Mouse (Mus musculus): ENCODE data around the gene Large2. TPM values are rescaled to one million over a fixed set of nuclear protein-coding genes. Genes with fewer than 3 reads are reported as not detected.
A peak's percentile ranks its signal among the peaks of the same experiment; 100 is the strongest.

The Large2 gene
- 1.5 and 2.5 TPM in 2 replicates for polyA plus RNA-seq (2015; fragmentation: Nextera tagmentation; extraction: Ambion mirVana)

DNA sequence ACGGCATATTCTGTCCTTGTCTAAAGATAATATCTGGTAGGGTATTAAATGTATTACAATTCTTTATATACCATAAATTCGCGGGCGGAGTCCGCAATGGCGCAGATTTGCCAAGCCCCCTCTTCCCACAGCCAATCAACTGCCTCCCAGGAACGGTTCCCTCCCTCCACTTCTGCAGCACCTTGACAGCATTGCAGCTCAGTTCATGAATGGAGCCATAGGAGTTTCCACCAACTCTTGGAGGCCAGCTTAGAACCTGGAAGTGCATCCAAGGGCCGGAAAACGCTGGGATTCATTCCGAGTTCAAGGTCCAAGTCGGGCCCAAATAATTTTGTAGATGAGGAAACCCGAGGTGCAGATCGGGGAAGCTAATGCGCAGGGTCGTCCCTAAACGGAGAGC lies at the start of gene Large2, which contains the start of gene Pex16:
Gene Large2 (minus strand): TSS at position 356 of the 400 bp plus-strand sequence.
Gene Pex16 (plus strand): TSS at position 163 of the 400 bp plus-strand sequence.
- Histone ChIP-seq H3K27me3 (peaks cover 24% of the 10 kb centered on the region), H3K9ac (replicated peaks) (peak within 1 kb of the TSS; percentile 81), H3K4me2 (replicated peaks) (peak within 1 kb of the TSS; percentile 97), H3K36me3 (peaks cover 24% of the 10 kb centered on the region), H3K4me1 (replicated peaks) (peaks cover 61% of the 10 kb centered on the region), H3K27ac (peak within 1 kb of the TSS; percentile 86), H3K9me3 (no peaks in the 10 kb centered on the region), H3K4me3 (replicated peaks) (peak within 1 kb of the TSS; percentile 83)
- 6% methylated on average over 16 of the region's 16 CpGs for WGBS
- no peak for ATAC-seq

DNA sequence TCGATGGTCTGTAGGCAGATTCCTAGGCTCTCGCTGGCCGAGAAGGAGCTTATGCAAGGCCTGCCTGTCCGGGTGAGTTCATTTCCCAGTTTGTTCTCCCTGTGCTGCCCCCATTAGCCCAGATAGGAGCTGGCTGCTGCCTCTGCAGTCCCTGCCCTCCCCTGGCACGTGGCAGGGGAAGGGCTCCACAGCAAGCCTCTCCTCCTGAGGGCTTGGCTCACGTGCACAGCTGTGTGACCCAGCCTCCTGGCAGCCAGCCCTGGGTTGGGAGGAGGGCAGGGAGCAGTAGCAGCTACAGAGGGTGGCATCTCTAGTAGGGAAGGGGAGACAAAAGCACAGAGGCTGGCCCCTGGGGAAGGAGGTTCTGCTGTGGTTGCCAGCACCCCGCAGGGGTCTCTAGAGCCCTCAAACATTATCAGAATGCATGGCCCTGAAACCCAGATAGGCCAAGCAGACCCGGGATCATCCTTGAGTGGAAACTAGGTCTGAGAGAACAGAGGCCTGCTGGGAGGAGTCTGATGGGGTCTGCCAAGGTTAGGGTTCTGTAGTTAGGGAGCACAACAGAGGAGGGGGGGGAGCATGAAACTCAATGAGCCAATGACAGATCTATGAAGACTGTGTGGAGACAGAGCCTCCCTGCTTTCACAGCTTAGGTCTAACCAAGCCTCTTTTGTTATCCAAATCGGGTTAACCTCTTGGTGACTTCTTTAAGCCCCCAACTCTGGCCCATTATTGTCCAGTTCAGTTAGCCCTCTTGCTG lies 49.2 kb upstream of the Large2 start:
- Histone ChIP-seq H3K4me1 (replicated peaks) (peaks cover 58% of the 10 kb centered on the region), H3K27ac (peak overlapping the region; percentile 83), H3K9ac (replicated peaks) (0 out of 2 replicates have a peak overlapping the region, but pooled peaks have one; percentile 24), H3K4me2 (replicated peaks) (no peak overlapping the region), H3K36me3 (peaks cover 64% of the 10 kb centered on the region), H3K27me3 (no peaks in the 10 kb centered on the region), H3K9me3 (no peaks in the 10 kb centered on the region), H3K4me3 (replicated peaks) (no peak overlapping the region)
- whole genome bisulfite sequencing, result 62% methylated on average over 9 of the region's 9 CpGs
- peak; percentile 38; the same call in 1 of the 2 replicates for ATAC-seq

DNA sequence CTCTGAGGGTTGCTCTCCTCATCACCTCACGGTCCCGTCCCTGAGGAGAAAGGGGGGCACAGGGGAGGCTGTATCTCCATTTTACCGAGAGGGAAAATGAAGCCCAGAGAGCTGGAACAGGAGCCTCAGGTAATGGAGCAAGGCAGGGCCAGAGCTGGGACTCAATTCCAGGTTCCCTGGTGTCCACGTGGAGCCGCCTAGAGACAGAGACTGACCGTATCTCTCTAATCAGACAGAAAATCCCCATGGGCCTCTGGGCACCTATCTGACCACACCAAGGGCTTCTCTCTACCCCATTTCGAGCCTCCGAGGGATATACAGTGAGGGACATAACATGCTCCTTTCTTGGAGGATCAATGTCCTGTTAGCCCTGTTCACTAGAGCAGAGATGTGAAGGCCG lies 48.5 kb upstream of the Large2 start:
- H3K4me1 ChIP-seq (replicated peaks), result peaks cover 50% of the 10 kb centered on the region
- 92% methylated on average over 9 of the region's 9 CpGs for WGBS
- no peaks in the 10 kb centered on the region for H3K9me3 ChIP-seq
- H3K27ac ChIP-seq, result no peak overlapping the region
- no peaks in the 10 kb centered on the region for H3K27me3 ChIP-seq
- ATAC-seq, result no peak
- peaks cover 72% of the 10 kb centered on the region for H3K36me3 ChIP-seq
- H3K4me3 ChIP-seq (replicated peaks), result no peak overlapping the region
- no peak overlapping the region for H3K9ac ChIP-seq (replicated peaks)
- no peak overlapping the region for H3K4me2 ChIP-seq (replicated peaks)

DNA sequence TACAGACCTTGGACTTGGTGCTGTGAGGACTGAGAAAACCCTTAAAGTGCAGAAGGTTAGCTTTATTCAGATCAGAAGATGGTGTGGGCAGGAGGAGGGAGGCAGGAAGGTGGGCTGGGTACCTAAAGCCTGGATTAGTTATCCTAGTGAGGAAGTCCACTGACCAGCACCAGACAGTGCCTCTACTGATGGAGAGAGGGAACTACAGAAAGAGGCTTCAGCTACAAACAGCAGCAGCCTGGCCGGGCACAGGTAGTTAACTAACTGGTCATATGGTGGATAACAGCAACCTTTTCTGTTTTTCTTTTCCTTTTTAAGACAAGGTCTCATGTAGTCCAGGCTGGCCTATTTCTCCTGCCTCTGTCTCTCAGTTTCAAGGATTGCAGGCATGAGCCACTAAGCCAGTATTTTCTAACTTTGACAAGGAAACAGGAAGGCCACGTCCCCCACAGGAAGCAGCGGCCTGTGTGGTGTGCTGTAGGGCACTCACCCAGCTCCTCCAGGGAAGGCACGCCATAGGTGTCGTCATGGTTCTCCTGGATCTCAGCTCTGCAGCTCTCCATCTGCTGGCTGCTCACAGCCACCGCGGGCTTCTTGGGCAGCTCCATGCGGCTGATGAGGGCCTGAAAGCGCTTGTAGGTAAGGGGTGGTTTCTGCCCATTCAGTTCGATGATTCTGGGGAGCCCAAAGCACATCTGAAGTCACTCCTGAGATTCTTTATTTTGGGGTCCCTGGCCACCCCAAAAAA lies 47.9 kb upstream of the Large2 start:
- Histone ChIP-seq H3K36me3 (peaks cover 77% of the 10 kb centered on the region), H3K4me3 (replicated peaks) (no peak overlapping the region), H3K4me1 (replicated peaks) (peaks cover 44% of the 10 kb centered on the region), H3K9me3 (no peaks in the 10 kb centered on the region), H3K27ac (no peak overlapping the region), H3K9ac (replicated peaks) (no peak overlapping the region), H3K4me2 (replicated peaks) (no peak overlapping the region), H3K27me3 (no peaks in the 10 kb centered on the region)
- WGBS, result 76% methylated on average over 10 of the region's 10 CpGs
- ATAC-seq, result no peak

DNA sequence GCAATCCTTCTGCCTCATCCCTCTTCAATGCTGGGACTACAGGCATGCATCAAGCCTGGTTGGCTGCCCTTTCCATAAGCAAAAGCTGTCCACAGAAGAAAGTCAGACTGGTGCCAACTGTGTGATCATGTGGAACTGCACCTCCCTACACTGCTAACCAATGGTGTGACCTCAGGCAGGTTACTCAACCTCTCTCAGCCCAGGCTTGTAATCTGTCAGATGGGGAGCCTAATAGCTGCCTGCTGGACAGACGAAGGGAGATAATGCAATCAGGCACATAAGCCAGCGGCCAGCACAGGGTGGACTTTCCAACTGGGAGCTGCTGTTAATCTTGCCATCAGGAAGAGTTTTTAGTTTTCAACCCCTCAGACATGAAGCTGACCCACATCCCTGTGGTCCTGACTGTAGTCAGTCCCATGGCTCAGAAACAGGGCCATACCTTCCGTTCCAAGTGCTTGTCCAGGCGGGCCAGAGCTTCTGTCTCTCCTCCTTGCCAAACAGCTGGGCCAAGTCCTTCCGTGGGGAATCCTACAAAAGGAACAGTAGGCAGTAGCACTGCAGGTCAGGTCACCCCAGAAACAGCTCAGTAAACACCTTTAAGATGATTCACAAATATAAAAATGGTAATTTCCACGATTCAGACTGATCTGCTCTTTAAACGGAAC lies 47.2 kb upstream of the Large2 start:
- no peaks in the 10 kb centered on the region for H3K9me3 ChIP-seq
- H3K27ac ChIP-seq, result no peak overlapping the region
- 94% methylated on average over 7 of the region's 7 CpGs for WGBS
- H3K4me1 ChIP-seq (replicated peaks), result peaks cover 38% of the 10 kb centered on the region
- no peaks in the 10 kb centered on the region for H3K27me3 ChIP-seq
- no peak overlapping the region for H3K9ac ChIP-seq (replicated peaks)
- no peak for ATAC-seq
- no peak overlapping the region for H3K4me2 ChIP-seq (replicated peaks)
- H3K36me3 ChIP-seq, result peaks cover 85% of the 10 kb centered on the region
- no peak overlapping the region for H3K4me3 ChIP-seq (replicated peaks)

DNA sequence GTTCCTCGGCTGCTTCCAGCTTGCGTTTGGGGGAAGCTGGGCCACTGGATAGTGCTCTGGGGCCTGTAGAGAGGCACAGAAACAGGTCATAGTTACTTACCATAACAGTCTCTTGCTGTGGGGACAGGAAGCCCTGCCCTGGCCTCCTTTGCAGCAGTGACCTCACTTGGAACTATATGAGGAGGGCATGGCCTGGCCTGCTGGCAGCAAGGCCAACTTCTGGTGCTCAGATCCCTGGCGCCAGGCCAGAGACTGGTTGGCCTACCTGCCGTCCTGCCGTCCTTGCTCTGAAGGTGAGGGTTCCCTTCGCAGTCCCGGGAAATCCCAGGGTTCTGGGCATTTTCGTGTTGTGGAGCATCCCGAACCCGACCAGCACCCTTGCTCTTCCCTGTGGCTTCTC lies 37.0 kb upstream of the Large2 start:
- Histone ChIP-seq H3K4me3 (replicated peaks) (no peak overlapping the region), H3K4me1 (replicated peaks) (no peaks in the 10 kb centered on the region), H3K9me3 (no peaks in the 10 kb centered on the region), H3K4me2 (replicated peaks) (no peak overlapping the region), H3K36me3 (peaks cover 97% of the 10 kb centered on the region), H3K27ac (no peak overlapping the region), H3K9ac (replicated peaks) (no peak overlapping the region), H3K27me3 (no peaks in the 10 kb centered on the region)
- 95% methylated on average over 10 of the region's 10 CpGs for WGBS
- ATAC-seq, result no peak

DNA sequence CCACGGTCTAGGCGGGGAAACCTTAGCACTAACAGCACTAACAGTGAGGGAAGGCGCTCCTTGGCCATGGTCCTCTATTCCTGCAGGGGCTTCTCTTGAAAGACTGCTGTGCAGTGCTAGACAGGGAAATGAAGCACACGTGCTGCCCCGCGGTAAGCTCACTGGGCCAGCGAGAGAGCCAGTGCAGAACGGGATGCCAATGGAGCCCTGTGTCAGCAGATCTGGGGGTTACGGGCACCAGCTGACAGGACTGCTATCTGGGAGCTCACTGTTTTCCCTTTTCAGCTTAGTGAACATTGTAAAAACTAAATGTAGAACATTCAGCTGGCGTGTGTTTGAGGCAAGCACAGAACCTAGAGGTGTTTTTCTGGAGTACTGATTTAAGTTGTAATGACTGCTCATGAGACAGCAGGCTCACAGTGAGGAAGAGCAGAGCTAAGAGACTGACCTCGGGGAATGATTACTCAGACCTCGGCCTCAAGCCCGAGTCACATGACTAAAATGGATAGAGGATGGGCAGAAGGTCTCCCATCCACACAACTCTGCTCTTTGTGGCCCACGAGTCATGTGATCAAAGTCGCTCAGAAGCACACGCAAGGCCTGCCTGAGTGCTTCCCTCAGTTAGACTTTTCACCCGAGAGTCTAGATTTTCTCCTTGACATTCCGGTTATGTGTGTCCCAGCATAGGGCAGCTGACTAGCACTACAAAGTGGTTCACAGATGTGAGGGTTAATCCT lies 33.8 kb upstream of the Large2 start:
- Histone ChIP-seq H3K9me3 (no peaks in the 10 kb centered on the region), H3K9ac (replicated peaks) (no peak overlapping the region), H3K36me3 (peaks cover 97% of the 10 kb centered on the region), H3K4me2 (replicated peaks) (no peak overlapping the region), H3K27me3 (no peaks in the 10 kb centered on the region), H3K4me1 (replicated peaks) (peaks cover 10% of the 10 kb centered on the region), H3K27ac (no peak overlapping the region), H3K4me3 (replicated peaks) (no peak overlapping the region)
- whole genome bisulfite sequencing, result 92% methylated on average over 18 of the region's 18 CpGs
- no peak for ATAC-seq

DNA sequence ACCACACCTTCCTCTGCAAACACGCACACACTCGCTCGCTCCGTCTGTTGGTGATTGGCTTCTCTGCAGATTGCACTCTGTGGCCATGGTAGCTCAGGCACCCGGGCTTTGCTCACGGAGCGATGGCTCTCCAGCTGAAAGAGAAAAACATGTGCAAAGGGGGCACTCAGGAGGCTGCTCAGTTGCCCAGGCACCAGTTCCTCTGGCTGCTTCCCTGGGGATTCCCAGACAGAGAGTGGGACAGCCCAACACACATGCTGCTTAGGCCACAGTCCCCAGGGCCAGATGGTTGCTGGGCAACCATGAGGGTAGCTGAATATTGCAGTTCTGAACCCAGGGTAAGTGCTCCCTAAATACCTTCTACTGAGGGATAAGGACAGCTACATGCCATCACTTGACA lies 31.0 kb upstream of the Large2 start:
- ATAC-seq, result no peak
- peaks cover 74% of the 10 kb centered on the region for H3K36me3 ChIP-seq
- no peaks in the 10 kb centered on the region for H3K9me3 ChIP-seq
- H3K4me3 ChIP-seq (replicated peaks), result no peak overlapping the region
- H3K27me3 ChIP-seq, result no peaks in the 10 kb centered on the region
- no peak overlapping the region for H3K9ac ChIP-seq (replicated peaks)
- WGBS, result 80% methylated on average over 7 of the region's 7 CpGs
- H3K27ac ChIP-seq, result peak overlapping the region; percentile 26
- H3K4me1 ChIP-seq (replicated peaks), result peaks cover 21% of the 10 kb centered on the region
- no peak overlapping the region for H3K4me2 ChIP-seq (replicated peaks)

DNA sequence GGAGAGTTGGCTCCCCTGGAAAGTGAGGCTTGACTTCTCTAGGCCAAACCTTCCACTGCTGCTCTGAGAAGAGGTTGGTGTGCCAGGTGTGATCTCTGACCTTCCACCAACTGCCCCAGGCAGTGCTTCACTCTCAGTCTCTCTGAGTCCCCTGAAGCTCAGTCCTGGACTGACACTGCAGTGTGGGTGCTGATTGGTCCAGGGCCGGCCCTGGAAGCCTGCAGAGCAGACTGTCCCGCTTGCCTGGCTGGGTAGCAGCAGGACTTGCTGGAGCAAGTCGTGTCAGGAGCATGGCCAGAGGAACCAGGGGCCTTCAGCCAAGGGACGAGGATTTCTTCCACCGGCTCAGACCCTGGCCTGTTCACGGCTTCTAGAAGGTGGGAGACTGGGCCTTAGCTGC lies 30.1 kb upstream of the Large2 start:
- Histone ChIP-seq H3K27ac (0 out of 2 replicates have a peak overlapping the region, but pooled peaks have one; percentile 26), H3K4me1 (replicated peaks) (peaks cover 29% of the 10 kb centered on the region), H3K9me3 (no peaks in the 10 kb centered on the region), H3K9ac (replicated peaks) (0 out of 2 replicates have a peak overlapping the region, but pooled peaks have one; percentile 19), H3K36me3 (peaks cover 64% of the 10 kb centered on the region), H3K27me3 (no peaks in the 10 kb centered on the region), H3K4me2 (replicated peaks) (no peak overlapping the region), H3K4me3 (replicated peaks) (no peak overlapping the region)
- no peak for ATAC-seq
- 91% methylated on average over 6 of the region's 6 CpGs for WGBS

DNA sequence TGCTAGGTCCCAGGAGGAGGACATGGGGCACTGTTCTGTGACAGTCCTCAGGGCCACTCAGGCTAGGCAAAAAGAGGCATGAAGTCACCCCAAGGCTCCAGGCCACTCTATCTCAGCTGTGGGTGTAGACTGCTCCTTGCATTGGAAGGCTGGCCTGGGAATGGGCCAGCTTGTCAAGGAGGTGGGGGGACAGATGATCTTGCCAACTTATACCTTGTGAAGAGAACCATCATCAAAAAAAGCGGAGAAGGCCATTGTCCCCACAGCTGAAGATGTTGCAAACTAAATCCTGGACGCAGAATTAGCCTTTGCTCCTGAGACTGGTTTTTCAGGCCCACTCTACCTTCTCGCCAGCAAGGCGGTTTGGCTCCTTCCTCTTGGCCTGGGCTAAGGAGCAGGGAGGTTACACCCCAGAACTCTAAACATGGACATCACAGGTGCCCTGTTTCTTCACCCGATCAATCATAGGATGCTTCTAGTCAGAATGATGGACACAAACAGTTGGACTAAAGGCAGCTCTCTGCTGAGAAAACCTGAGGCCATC lies 29.2 kb upstream of the Large2 start:
- ATAC-seq, result no peak
- no peak overlapping the region for H3K4me2 ChIP-seq (replicated peaks)
- WGBS, result 93% methylated on average over 5 of the region's 5 CpGs
- no peak overlapping the region for H3K27ac ChIP-seq
- H3K4me1 ChIP-seq (replicated peaks), result peaks cover 38% of the 10 kb centered on the region
- peaks cover 56% of the 10 kb centered on the region for H3K36me3 ChIP-seq
- H3K4me3 ChIP-seq (replicated peaks), result no peak overlapping the region
- H3K27me3 ChIP-seq, result no peaks in the 10 kb centered on the region
- no peaks in the 10 kb centered on the region for H3K9me3 ChIP-seq
- no peak overlapping the region for H3K9ac ChIP-seq (replicated peaks)

DNA sequence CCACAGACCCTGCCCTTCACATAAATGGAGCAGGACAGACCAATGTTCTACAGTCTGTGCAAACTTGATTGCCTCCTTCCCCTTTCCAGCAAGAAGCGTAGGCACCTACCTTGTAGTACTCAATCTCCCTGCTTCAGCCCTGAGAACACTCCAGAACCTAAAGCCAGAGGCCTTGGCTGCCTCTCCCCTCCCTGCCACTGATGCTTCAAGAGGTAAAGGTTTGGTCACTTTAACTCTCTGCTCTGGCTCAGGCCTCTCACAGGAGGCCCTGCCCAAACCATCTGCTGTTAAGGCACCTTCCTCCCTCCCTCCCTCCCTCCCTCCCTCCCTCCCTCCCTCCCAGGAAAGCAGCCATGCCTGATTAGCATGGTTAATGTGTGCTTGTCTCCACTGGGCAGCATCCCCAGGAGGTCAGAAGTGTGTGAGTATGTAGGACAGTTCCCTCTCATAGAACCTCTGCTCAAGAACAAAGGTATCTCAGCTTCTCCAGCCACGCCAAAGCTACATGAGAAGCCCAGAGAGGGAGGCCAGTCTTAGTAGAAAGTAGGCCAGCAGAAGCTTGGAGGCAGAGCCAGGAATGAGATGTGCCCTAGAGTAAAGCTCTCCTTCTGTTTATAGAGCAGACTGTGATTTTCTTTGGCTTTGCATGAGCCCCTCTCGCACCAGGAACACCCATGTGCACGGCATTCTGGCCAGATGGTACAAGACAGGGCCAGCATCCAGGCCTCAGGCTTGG lies 28.1 kb upstream of the Large2 start:
- Histone ChIP-seq H3K36me3 (peaks cover 45% of the 10 kb centered on the region), H3K27me3 (no peaks in the 10 kb centered on the region), H3K9me3 (no peaks in the 10 kb centered on the region), H3K4me2 (replicated peaks) (no peak overlapping the region), H3K4me3 (replicated peaks) (no peak overlapping the region), H3K27ac (peak overlapping the region; percentile 53), H3K4me1 (replicated peaks) (peaks cover 48% of the 10 kb centered on the region), H3K9ac (replicated peaks) (no peak overlapping the region)
- no peak for ATAC-seq
- WGBS, result 77% methylated on average over 4 of the region's 4 CpGs

All from midbrain, embryonic 13.5 days (tissue).